19 mouse cellular contexts compared by ENCODE assay signal in the genomic region with DNA sequence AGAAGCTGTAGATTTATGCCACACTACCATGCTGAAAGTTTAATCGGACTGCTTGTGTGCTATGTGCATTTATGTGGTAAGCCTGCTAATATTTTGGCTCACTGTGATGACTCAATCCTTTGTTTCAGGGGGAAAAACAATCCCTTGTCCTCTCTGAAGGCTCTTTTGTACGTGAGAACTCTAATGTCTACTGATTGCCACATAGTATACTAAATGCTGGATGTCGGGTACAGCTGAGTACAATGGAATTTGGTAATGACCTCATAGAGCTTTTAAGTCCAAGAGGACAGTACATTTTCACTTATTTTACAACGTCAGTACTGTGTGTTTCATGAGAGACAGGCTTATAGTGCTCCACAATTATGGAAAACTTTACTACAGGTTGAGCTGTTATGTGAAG. TPM values are rescaled to one million over a fixed set of nuclear protein-coding genes. Genes with fewer than 3 reads are reported as not detected.
DNase-seq lines count a peak whose midpoint lies in the region; TF ChIP-seq lines count a peak whose summit lies in the region.
"Had no signal": no experiment of that assay in that cellular context is flagged by ENCODE, and none has a peak within 500 bp of the region (broad histone marks: within the 10 kb centered on the region; RNA-seq: fewer than 3 reads in every experiment).

No protein-coding gene starts in this region.

- no peaks in the 10 kb centered on the region for H3K4me1 ChIP-seq in cerebellum, adult 2 months (ENCODE audit: control insufficient read depth, insufficient read depth, low read length)
- H3K4me1 ChIP-seq: embryonic facial prominence, embryonic 12.5 days; forebrain, embryonic 12.5 days had no signal

- H3K27me3 ChIP-seq in cerebellum, adult 2 months (ENCODE audit: control insufficient read depth, insufficient read depth, low read length), result no peaks in the 10 kb centered on the region
- H3K27me3 ChIP-seq: embryonic facial prominence, embryonic 12.5 days; forebrain, embryonic 12.5 days; hindbrain, embryonic 13.5 days had no signal

- intact Hi-C loops in left cerebral cortex, adult 2 months (cut with DNase I), result no loop called here
- intact Hi-C loops in left cerebral cortex, postnatal 10 days (cut with DNase I), result no loop called here

- 93% methylated on average over 4 of the region's 4 CpGs for WGBS in cerebellum, adult 2 months

- no peak for TF ChIP-seq CTCF in cerebellum, adult 2 months (IDR thresholded peaks at IDR 0.05; ENCODE audit: borderline replicate concordance, insufficient read depth, low read depth, low read length)
- TF ChIP-seq CTCF in left cerebral cortex, adult 2 months (IDR thresholded peaks at IDR 0.05), result no peak

- no peak overlapping the region for H3K4me3 ChIP-seq in cerebellum, adult 2 months (replicated peaks; ENCODE audit: insufficient read depth, low read depth, low read length)
- no peak overlapping the region for H3K4me3 ChIP-seq in left cerebral cortex, adult 2 months
- H3K4me3 ChIP-seq: embryonic facial prominence, embryonic 12.5 days; forebrain, embryonic 12.5 days; heart, embryonic 10.5 days; hindbrain, embryonic 13.5 days had no signal

- no peak for TF ChIP-seq POLR2A in cerebellum, adult 2 months (IDR thresholded peaks at IDR 0.05; ENCODE audit: borderline replicate concordance, insufficient read depth, low read length)

- peak; percentile 18 for DNase-seq in cerebellum, adult 9-10 months
- DNase-seq in cerebellum, adult 2 months, result no peak
- DNase-seq in left cerebral cortex, adult 2 months (ENCODE audit: extremely low spot score in 1 of 2, low spot score in 2 of 2), result no peak
- DNase-seq in left cerebral cortex, postnatal 10 days (ENCODE audit: extremely low spot score in 1 of 2, low spot score in 2 of 2), result no peak
- DNase-seq in 3T3-L1 (ENCODE audit: low read depth, low spot score), result peak; percentile 12
- peak; percentile 72 for DNase-seq in brain, adult 2 months (ENCODE audit: low read depth, low spot score)
- no peak for DNase-seq in adrenal gland, postnatal 4 days (ENCODE audit: low spot score in 2 of 2)
- no peak for DNase-seq in B cell, adult 2 months
- DNase-seq: adrenal gland, postnatal 10 days; cerebellum, adult 18-20 months; cerebellum, postnatal 14 days; gastrocnemius, postnatal 36 days; heart, adult 18-20 months; heart, postnatal 10 days had no signal

- no peak overlapping the region for H3K27ac ChIP-seq in cerebellum, adult 2 months (ENCODE audit: insufficient read depth, low read length)
- H3K27ac ChIP-seq in left cerebral cortex, adult 2 months, result peak overlapping the region; percentile 17; the same call in 1 of the 2 replicates
- H3K27ac ChIP-seq: embryonic facial prominence, embryonic 12.5 days; forebrain, embryonic 12.5 days; heart, embryonic 10.5 days; hindbrain, embryonic 13.5 days; hindbrain, postnatal 0 days had no signal

RNA-seq across cellular contexts. Expression of a gene that starts 59.1 kb away (rescaled TPM):
- 17.7 and 19.5 TPM in 2 replicates for polyA plus RNA-seq in cerebellum, adult 2 months (2012; rRNA removed)
- 10 to 100 TPM; 82.2 to 85.5 TPM for total RNA-seq in left cerebral cortex, adult 2 months (2021)
- total RNA-seq in left cerebral cortex, postnatal 10 days (2021), result 100 to 1,000 TPM; 117 to 140 TPM
- total RNA-seq in adrenal gland, postnatal 4 days (2021), result 10 to 100 TPM; 28.4 to 35.3 TPM

Comparison
In these comparisons a context has a peak if more than half of its experiments do, and no peak if none do; other contexts are left out.
1. DNase-seq: peak in cerebellum, adult 9-10 months (single experiment), 3T3-L1 (single experiment) and brain, adult 2 months (single experiment); none in cerebellum, adult 2 months (0 of 2), left cerebral cortex, adult 2 months (0 of 2), left cerebral cortex, postnatal 10 days (0 of 2), adrenal gland, postnatal 4 days (0 of 2) and B cell, adult 2 months (0 of 2).